Mouse (Mus musculus): ENCODE data around the gene Chd3. TPM values are rescaled to one million over a fixed set of nuclear protein-coding genes. Genes with fewer than 3 reads are reported as not detected.

The Chd3 gene
- total RNA-seq (2023): 10 to 100 TPM; 13.7 to 17.7 TPM

GRCm38 (mm10) chr11:69369215-69369989 lies at the start of gene Chd3:
Gene Chd3, minus strand, starts transcription at chr11:69369406.

GRCm38 (mm10) chr11:69413221-69414181 lies 44.3 kb upstream of the Chd3 start, which contains the start of gene Kdm6b:
Gene Kdm6b, minus strand, starts transcription at chr11:69413675.

GRCm38 (mm10) chr11:69398059-69398458 lies 28.9 kb upstream of the Chd3 start, which contains the start of gene Tmem88:
Gene Tmem88, minus strand, starts transcription at chr11:69398234.

GRCm38 (mm10) chr11:69395235-69395633 lies 26.0 kb upstream of the Chd3 start, which contains the start of the genes Naa38 and Cyb5d1:
Gene Naa38, plus strand, starts transcription at chr11:69395487.
Gene Cyb5d1, minus strand, starts transcription at chr11:69395631.

GRCm38 (mm10) chr11:69340161-69341131 lies 28.8 kb downstream of the Chd3 start, which contains the start of gene Rnf227:
Gene Rnf227, plus strand, starts transcription at chr11:69340461.

GRCm38 (mm10) chr11:69325628-69326407 lies 43.4 kb downstream of the Chd3 start, which contains the start of gene Kcnab3:
Gene Kcnab3, plus strand, starts transcription at chr11:69326258.

GRCm38 (mm10) chr11:69323667-69324111 lies 45.5 kb downstream of the Chd3 start, which contains the start of the genes Cntrob and Trappc1:
Gene Cntrob, minus strand, starts transcription at chr11:69323775.
Gene Trappc1, plus strand, starts transcription at chr11:69323980.

Other genes starting within 250 kb of the Chd3 start
- gene Hes7, start 249.0 kb downstream of the Chd3 start, total RNA-seq (2023): not detected
- not detected for gene 9130213A22Rik, start 246.8 kb downstream of the Chd3 start, total RNA-seq (2023)
- gene Aloxe3, start 243.5 kb downstream of the Chd3 start, total RNA-seq (2023): not detected
- gene Alox12b, start 212.4 kb downstream of the Chd3 start, total RNA-seq (2023): not detected
- under 1 TPM; 0.22 to 0.24 TPM for gene Alox8, start 171.6 kb downstream of the Chd3 start, total RNA-seq (2023)
- gene Gucy2e, start 132.4 kb downstream of the Chd3 start, total RNA-seq (2023): not detected
- gene Cntrob, start 45.6 kb downstream of the Chd3 start, total RNA-seq (2023): 10 to 100 TPM; 12.2 TPM
- 10 to 100 TPM; 45.7 to 52.8 TPM for gene Trappc1, start 45.4 kb downstream of the Chd3 start, total RNA-seq (2023)
- under 1 TPM; 0.20 to 0.84 TPM for gene Kcnab3, start 43.1 kb downstream of the Chd3 start, total RNA-seq (2023)
- gene Rnf227, start 28.9 kb downstream of the Chd3 start, total RNA-seq (2023): 1 to 10 TPM; 1.3 to 2.4 TPM
- 10 to 100 TPM; 41.4 to 43.4 TPM for gene Naa38, start 26.1 kb upstream of the Chd3 start, total RNA-seq (2023)
- 10 to 100 TPM; 21.9 to 23.2 TPM for gene Cyb5d1, start 26.2 kb upstream of the Chd3 start, total RNA-seq (2023)
- gene Tmem88, start 28.8 kb upstream of the Chd3 start, total RNA-seq (2023): 1 to 10 TPM; 2.2 to 3.3 TPM
- 100 to 1,000 TPM; 177 to 192 TPM for gene Kdm6b, start 44.3 kb upstream of the Chd3 start, total RNA-seq (2023)
- 1 to 10 TPM; 2.6 to 6.5 TPM for gene Dnah2, start 179.7 kb upstream of the Chd3 start, total RNA-seq (2023)
- under 1 TPM in 1 of 2 experiments, not detected in 1; 0.24 TPM for gene Efnb3, start 190.8 kb upstream of the Chd3 start, total RNA-seq (2023)
- gene Wrap53, start 210.8 kb upstream of the Chd3 start, total RNA-seq (2023): 10 to 100 TPM in 1 of 2 experiments, 1 to 10 TPM in 1; 9.1 to 11.8 TPM
- gene Trp53, start 211.0 kb upstream of the Chd3 start, total RNA-seq (2023): 10 to 100 TPM; 52.9 to 58.1 TPM
- 1 to 10 TPM in 1 of 2 experiments, under 1 TPM in 1; 0.90 to 4.0 TPM for gene Atp1b2, start 236.5 kb upstream of the Chd3 start, total RNA-seq (2023)
- gene Shbg, start 248.5 kb upstream of the Chd3 start, total RNA-seq (2023): not detected

All from neutrophil, adult 59 days (primary cell).